Mouse (Mus musculus): ENCODE data around the gene Tet2.

DNA sequence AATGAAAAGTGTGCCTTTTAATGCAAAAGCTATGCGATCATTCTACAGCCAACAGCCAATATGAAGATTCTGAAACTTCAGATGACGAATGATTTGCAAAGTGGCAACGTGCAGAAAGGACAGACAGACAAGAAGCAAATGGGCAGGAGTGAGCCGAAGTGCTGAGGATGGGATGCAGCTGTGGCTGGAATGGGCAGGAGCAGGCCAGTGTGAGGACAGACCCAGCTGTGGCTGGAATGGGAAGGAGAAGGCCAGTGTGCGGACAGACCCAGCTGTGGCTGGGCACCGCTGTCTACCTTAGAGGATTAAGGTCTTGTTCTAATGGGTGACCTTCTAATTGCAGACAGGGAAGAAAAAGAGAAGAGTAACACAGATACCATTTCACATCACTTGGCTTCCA, 9.3 kb downstream of the Tet2 start:
- no peak for TF ChIP-seq POLR2A (IDR thresholded peaks at IDR 0.05; ENCODE audit: control insufficient read depth in 1 of 2, insufficient read depth in 1 of 2, low read depth in 1 of 2, low read length in 2 of 2, poor library complexity in 1 of 2)
- TF ChIP-seq MAX (IDR thresholded peaks at IDR 0.05; ENCODE audit: low read length) = no peak
- no peak for TF ChIP-seq CHD1 (IDR thresholded peaks at IDR 0.05; ENCODE audit: low read depth, low read length)
- no peak for TF ChIP-seq CTCF (IDR thresholded peaks at IDR 0.05 in 2 of 3, conservative IDR thresholded peaks at IDR 0.05 in 1 of 3; ENCODE audit: control insufficient read depth in 1 of 3, insufficient read depth in 1 of 3, low read depth in 2 of 3, low read length in 3 of 3, poor library complexity in 1 of 3, severe bottlenecking in 1 of 3)
- TF ChIP-seq UBTF (IDR thresholded peaks at IDR 0.05; ENCODE audit: borderline replicate concordance, insufficient read depth, low read depth, low read length) = no peak
- no peak for TF ChIP-seq RCOR1 (IDR thresholded peaks at IDR 0.05; ENCODE audit: low read depth, low read length)
- no peak for TF ChIP-seq USF1 (IDR thresholded peaks at IDR 0.05; ENCODE audit: low read depth, low read length)
- TF ChIP-seq ZKSCAN1 (IDR thresholded peaks at IDR 0.05; ENCODE audit: low read depth, low read length) = no peak
- TF ChIP-seq KAT2A (conservative IDR thresholded peaks at IDR 0.05; ENCODE audit: low read depth, low read length) = no peak
- TF ChIP-seq MYC (IDR thresholded peaks at IDR 0.05; ENCODE audit: low read depth, low read length) = no peak
- no peak for TF ChIP-seq POLR2AphosphoS5 (IDR thresholded peaks at IDR 0.05; ENCODE audit: borderline replicate concordance, low read depth, low read length)
- TF ChIP-seq MAZ (IDR thresholded peaks at IDR 0.05; ENCODE audit: low read depth, low read length) = no peak
- no peak for TF ChIP-seq TBP (IDR thresholded peaks at IDR 0.05; ENCODE audit: low read depth, low read length)
